Mouse (Mus musculus) CD4-positive, CD25-positive, alpha-beta regulatory T cell (primary cell): ENCODE data around the gene Pwp1. TPM values are rescaled to one million over a fixed set of nuclear protein-coding genes. Genes with fewer than 3 reads are reported as not detected.

Experiments
- polyA plus RNA-seq: library from polyadenylated mRNA; unstranded; fragments of 100-300 nt; shearing (Covaris generic); gene quantifications from one replicate; pipeline ENCODE4 v1.2.1, GENCODE M21; 2017

The Pwp1 gene
- polyA plus RNA-seq = 62.2 TPM

GRCm38 (mm10) chr10:85829085-85829853, at the start of gene Pwp1:
Gene Pwp1 (plus strand): TSS chr10:85829494.

GRCm38 (mm10) chr10:85916498-85917309, 87.4 kb downstream of the Pwp1 start, which contains the start of gene Prdm4:
Gene Prdm4 (minus strand): TSS chr10:85917142.

GRCm38 (mm10) chr10:85927676-85928445, 98.6 kb downstream of the Pwp1 start, which contains the start of gene Ascl4:
Gene Ascl4 (plus strand): TSS chr10:85927681.

Other genes with a start within 250 kb of the Pwp1 start
- gene Prdm4, start 87.6 kb downstream of the Pwp1 start, polyA plus RNA-seq = 28.8 TPM
- gene Ascl4, start 98.2 kb downstream of the Pwp1 start, polyA plus RNA-seq = not detected
- gene Rtcb, start 128.3 kb downstream of the Pwp1 start, polyA plus RNA-seq = 145 TPM
- 0.16 TPM for gene Bpifc, start 182.4 kb downstream of the Pwp1 start, polyA plus RNA-seq
- gene Fbxo7, start 192.5 kb downstream of the Pwp1 start, polyA plus RNA-seq = 62.7 TPM